Comparison of ENCODE assay signal across 8 mouse cellular contexts in genomic region chr10:69924321-69924720, GRCm38 (mm10).
DNase-seq lines count a peak whose midpoint lies in the region; ATAC-seq and TF ChIP-seq lines count a peak whose summit lies in the region.

No protein-coding gene starts in this region.

- H3K9ac ChIP-seq in forebrain, embryonic 13.5 days: no peak overlapping the region
- no peak overlapping the region for H3K9ac ChIP-seq in hindbrain, embryonic 13.5 days
- peak overlapping the region; percentile 74 for H3K9ac ChIP-seq in liver, adult 2 months (ENCODE audit: low read depth, low read length)
- H3K9ac ChIP-seq in neural tube, embryonic 14.5 days (replicated peaks; ENCODE audit: low read depth, low read length): no peak overlapping the region

- TF ChIP-seq CTCF in liver, adult 2 months (IDR thresholded peaks at IDR 0.05; ENCODE audit: low read depth, low read length): no peak

- no peak overlapping the region for H3K27ac ChIP-seq in forebrain, embryonic 13.5 days
- no peak overlapping the region for H3K27ac ChIP-seq in hindbrain, embryonic 13.5 days
- peak overlapping the region; percentile 82 for H3K27ac ChIP-seq in liver, adult 2 months (replicated peaks; ENCODE audit: insufficient read depth, low read depth, low read length)
- H3K27ac ChIP-seq in neural tube, embryonic 14.5 days (ENCODE audit: low read depth, low read length): no peak overlapping the region

- no peaks in the 10 kb centered on the region for H3K9me3 ChIP-seq in forebrain, embryonic 13.5 days (replicated peaks)
- H3K9me3 ChIP-seq in hindbrain, embryonic 13.5 days: no peaks in the 10 kb centered on the region
- no peaks in the 10 kb centered on the region for H3K9me3 ChIP-seq in neural tube, embryonic 14.5 days (ENCODE audit: control insufficient read depth, low read length)

- H3K4me3 ChIP-seq in forebrain, embryonic 13.5 days: no peak overlapping the region
- H3K4me3 ChIP-seq in hindbrain, embryonic 13.5 days: no peak overlapping the region
- peak overlapping the region; percentile 53 for H3K4me3 ChIP-seq in liver, adult 2 months (ENCODE audit: insufficient read depth, low read depth, low read length)
- H3K4me3 ChIP-seq in neural tube, embryonic 14.5 days (ENCODE audit: low read depth, low read length): no peak overlapping the region

- peak; percentile 41 for DNase-seq in left cerebral cortex, postnatal 4 days
- DNase-seq in left cerebral cortex, postnatal 14 days (ENCODE audit: low spot score in 2 of 2): no peak
- DNase-seq in liver, adult 2 months (ENCODE audit: extremely low read depth, low read depth, low spot score): peak; percentile 95
- no peak for DNase-seq in spleen, postnatal 36 days (ENCODE audit: low spot score in 2 of 2)
- no peak for DNase-seq in layer of hippocampus, adult 9-10 months (ENCODE audit: low spot score)

- no peaks in the 10 kb centered on the region for H3K79me2 ChIP-seq in liver, adult 2 months (ENCODE audit: control insufficient read depth, insufficient read depth, low read length)

- H3K4me2 ChIP-seq in forebrain, embryonic 13.5 days: peak overlapping the region; percentile 55
- H3K4me2 ChIP-seq in hindbrain, embryonic 13.5 days: peak overlapping the region; percentile 45
- H3K4me2 ChIP-seq in neural tube, embryonic 14.5 days (ENCODE audit: low read depth, low read length): peak overlapping the region; percentile 27; the same call in 1 of the 2 replicates

- H3K36me3 ChIP-seq in forebrain, embryonic 13.5 days (ENCODE audit: poor library complexity, severe bottlenecking): peaks cover 10% of the 10 kb centered on the region
- H3K36me3 ChIP-seq in hindbrain, embryonic 13.5 days: peaks cover 23% of the 10 kb centered on the region
- no peaks in the 10 kb centered on the region for H3K36me3 ChIP-seq in liver, adult 2 months (ENCODE audit: control insufficient read depth, insufficient read depth, low read length)
- H3K36me3 ChIP-seq in neural tube, embryonic 14.5 days (ENCODE audit: control insufficient read depth, insufficient read depth, low read length): peaks cover 13% of the 10 kb centered on the region; the same call in 1 of the 2 replicates

- peaks cover 30% of the 10 kb centered on the region for H3K4me1 ChIP-seq in forebrain, embryonic 13.5 days
- peaks cover 46% of the 10 kb centered on the region for H3K4me1 ChIP-seq in hindbrain, embryonic 13.5 days (replicated peaks)
- peaks cover 17% of the 10 kb centered on the region for H3K4me1 ChIP-seq in liver, adult 2 months (ENCODE audit: control insufficient read depth, insufficient read depth, low read length)
- peaks cover 9% of the 10 kb centered on the region for H3K4me1 ChIP-seq in neural tube, embryonic 14.5 days (ENCODE audit: control insufficient read depth, insufficient read depth, low read length)

- no peaks in the 10 kb centered on the region for H3K27me3 ChIP-seq in forebrain, embryonic 13.5 days
- H3K27me3 ChIP-seq in hindbrain, embryonic 13.5 days: 0 out of 2 replicates have a peak, but pooled peaks cover 4% of the 10 kb centered on the region
- H3K27me3 ChIP-seq in liver, adult 2 months (ENCODE audit: control insufficient read depth, insufficient read depth, low read length): no peaks in the 10 kb centered on the region
- H3K27me3 ChIP-seq in neural tube, embryonic 14.5 days (ENCODE audit: control insufficient read depth, insufficient read depth, low read length): no peaks in the 10 kb centered on the region

- TF ChIP-seq POLR2A in liver, adult 2 months (IDR thresholded peaks at IDR 0.05; ENCODE audit: extremely low read depth, insufficient read depth, low read length): no peak

- WGBS in forebrain, embryonic 13.5 days: 8% methylated on average over 11 of the region's 11 CpGs
- WGBS in hindbrain, embryonic 13.5 days: 4% methylated on average over 11 of the region's 11 CpGs
- WGBS in liver, adult 2 months: 2% methylated on average over 11 of the region's 11 CpGs
- WGBS in neural tube, embryonic 14.5 days: 10% methylated on average over 11 of the region's 11 CpGs

- no peak for ATAC-seq in forebrain, embryonic 13.5 days
- 0 out of 2 replicates have a peak, but pooled peaks have one; percentile 41 for ATAC-seq in hindbrain, embryonic 13.5 days (ENCODE audit: low FRiP score)
- peak; percentile 46; the same call in 1 of the 2 replicates for ATAC-seq in neural tube, embryonic 14.5 days (ENCODE audit: low read depth)

- intact Hi-C loops in left cerebral cortex, postnatal 4 days (cut with DNase I): no loop called here
- intact Hi-C loops in left cerebral cortex, postnatal 14 days (cut with DNase I): no loop called here

Comparison
In these comparisons a context has a peak if more than half of its experiments do, and no peak if none do; other contexts are left out.
1. DNase-seq: peak in left cerebral cortex, postnatal 4 days (single experiment) and liver, adult 2 months (single experiment); none in left cerebral cortex, postnatal 14 days (0 of 2), spleen, postnatal 36 days (0 of 2) and layer of hippocampus, adult 9-10 months (single experiment).
2. Peak in every context shown above with its lines, with median percentiles within 50 percentile points of each other: H3K4me2 ChIP-seq.